Mouse (Mus musculus): Measurements from ENCODE around the gene Ctdsp1. TPM values are rescaled to one million over a fixed set of nuclear protein-coding genes. Genes with fewer than 3 reads are reported as not detected.
A peak's percentile ranks its signal among the peaks of the same experiment; 100 is the strongest.

Ctdsp1 gene
- polyA plus RNA-seq, 2 experiments, result 36.0 to 37.6 TPM

DNA sequence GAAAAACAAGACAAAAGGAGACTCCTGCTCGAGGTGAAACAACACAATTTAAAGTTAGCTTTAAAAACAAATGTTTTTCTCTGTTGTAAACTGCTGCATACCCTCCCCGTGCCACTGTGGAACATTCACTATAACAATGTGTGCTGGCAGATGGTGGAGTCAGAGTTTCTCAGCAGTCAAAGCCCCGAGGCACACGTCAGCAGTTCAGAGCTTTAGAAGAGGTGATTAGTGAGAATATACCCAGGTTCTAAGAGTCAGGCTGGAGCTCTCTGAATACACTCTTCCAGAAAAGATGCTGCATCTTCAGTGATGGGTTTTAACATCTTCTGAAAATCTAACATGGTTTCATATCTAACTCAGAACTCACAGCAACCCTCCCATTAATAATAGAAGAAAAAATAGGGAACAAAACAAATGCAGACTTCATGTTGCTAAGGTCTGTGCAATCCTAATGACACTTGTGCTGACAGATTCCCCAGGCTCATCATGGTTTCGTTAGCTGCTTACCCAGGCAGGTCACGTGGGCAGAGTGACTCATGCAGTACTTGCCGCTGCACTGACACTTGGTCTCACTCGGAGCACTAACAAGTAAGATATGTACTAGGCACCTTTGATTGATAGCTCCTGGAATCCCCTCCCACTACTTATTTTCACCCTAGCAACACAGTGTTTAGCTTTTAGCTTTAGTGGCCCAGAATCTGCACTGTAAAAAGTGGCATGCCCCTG lies 46.6 kb downstream of the Ctdsp1 start:
- TF ChIP-seq EP300 (IDR thresholded peaks at IDR 0.05; ENCODE audit: low read depth) (no peak), CTCF (IDR thresholded peaks at IDR 0.05; ENCODE audit: low read depth) (no peak)
- Histone ChIP-seq H3K9ac (replicated peaks) (no peak overlapping the region), H3K9me3 (ENCODE audit: control insufficient read depth, low read length) (no peaks in the 10 kb centered on the region), H3K36me3 (replicated peaks; ENCODE audit: control insufficient read depth, insufficient read depth, low read depth) (peaks cover 33% of the 10 kb centered on the region), H3K4me1 (replicated peaks; ENCODE audit: control insufficient read depth in 2 of 2, insufficient read depth in 2 of 2, low read length in 1 of 2) (peaks cover 6 to 16% of the 10 kb centered on the region in 2 experiments), H3K27ac (no peak overlapping the region), H3K27me3 (ENCODE audit: control insufficient read depth, insufficient read depth, low read length) (no peaks in the 10 kb centered on the region), H3K4me3 (ENCODE audit: insufficient read depth in 1 of 2, low read depth in 2 of 2, low read length in 2 of 2) (no peak overlapping the region), H3K4me2 (ENCODE audit: low read depth) (no peak overlapping the region)
- DNase-seq (ENCODE audit: low read depth in 3 of 3, low spot score in 3 of 3) (no peak), ATAC-seq (ENCODE audit: insufficient read depth) (no peak)
- WGBS (ENCODE audit: insufficient replicate concordance), result 77% methylated on average over 8 of the region's 8 CpGs

DNA sequence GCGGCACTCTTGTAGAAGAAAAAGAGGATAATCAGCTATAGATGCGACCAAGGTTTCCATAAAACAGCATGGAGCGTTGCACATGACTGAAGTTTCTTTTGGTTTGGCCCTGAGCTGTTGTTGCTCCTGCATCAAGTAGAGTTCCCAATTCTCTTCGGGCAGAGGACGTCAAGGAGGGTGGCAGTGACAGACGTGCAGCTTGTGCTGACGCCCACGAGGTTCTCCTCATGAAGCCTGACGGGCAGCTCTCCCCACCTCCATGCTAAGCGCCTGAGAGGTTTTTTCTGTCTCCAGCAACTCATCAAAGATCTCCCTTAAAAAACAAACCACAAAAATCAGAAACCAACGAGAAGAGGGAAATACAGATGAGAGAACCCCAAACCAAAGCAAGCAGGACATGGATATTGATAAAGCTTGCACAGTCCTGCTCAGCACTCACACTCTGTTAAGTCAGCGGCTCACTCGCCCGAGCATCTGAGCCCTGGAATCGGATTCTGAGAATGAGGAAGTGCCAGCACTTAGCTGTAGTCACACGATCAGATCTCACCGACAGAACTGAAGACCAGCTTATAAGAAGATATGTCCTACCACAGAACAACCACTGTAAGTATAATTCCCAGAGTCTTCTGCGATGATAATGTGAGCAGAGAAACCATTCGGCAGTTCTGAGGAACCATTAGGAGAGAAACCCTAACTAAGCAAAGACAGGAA lies 48.0 kb downstream of the Ctdsp1 start:
- 72% methylated on average over 19 of the region's 19 CpGs for WGBS (ENCODE audit: insufficient replicate concordance)
- H3K4me2 ChIP-seq (ENCODE audit: low read depth), result no peak overlapping the region
- no peak for ATAC-seq (ENCODE audit: insufficient read depth)
- H3K4me1 ChIP-seq (replicated peaks; ENCODE audit: control insufficient read depth in 2 of 2, insufficient read depth in 2 of 2, low read length in 1 of 2), result peaks cover 6 to 12% of the 10 kb centered on the region in 2 experiments
- DNase-seq (ENCODE audit: low read depth in 3 of 3, low spot score in 3 of 3), result no peak
- H3K27me3 ChIP-seq (ENCODE audit: control insufficient read depth, insufficient read depth, low read length), result no peaks in the 10 kb centered on the region
- H3K36me3 ChIP-seq (replicated peaks; ENCODE audit: control insufficient read depth, insufficient read depth, low read depth), result peaks cover 33% of the 10 kb centered on the region
- TF ChIP-seq CTCF (IDR thresholded peaks at IDR 0.05; ENCODE audit: low read depth), result no peak
- TF ChIP-seq EP300 (IDR thresholded peaks at IDR 0.05; ENCODE audit: low read depth), result no peak
- H3K27ac ChIP-seq, result no peak overlapping the region
- no peak overlapping the region for H3K4me3 ChIP-seq (ENCODE audit: insufficient read depth in 1 of 2, low read depth in 2 of 2, low read length in 2 of 2)
- H3K9ac ChIP-seq (replicated peaks), result no peak overlapping the region
- H3K9me3 ChIP-seq (ENCODE audit: control insufficient read depth, low read length), result no peaks in the 10 kb centered on the region

DNA sequence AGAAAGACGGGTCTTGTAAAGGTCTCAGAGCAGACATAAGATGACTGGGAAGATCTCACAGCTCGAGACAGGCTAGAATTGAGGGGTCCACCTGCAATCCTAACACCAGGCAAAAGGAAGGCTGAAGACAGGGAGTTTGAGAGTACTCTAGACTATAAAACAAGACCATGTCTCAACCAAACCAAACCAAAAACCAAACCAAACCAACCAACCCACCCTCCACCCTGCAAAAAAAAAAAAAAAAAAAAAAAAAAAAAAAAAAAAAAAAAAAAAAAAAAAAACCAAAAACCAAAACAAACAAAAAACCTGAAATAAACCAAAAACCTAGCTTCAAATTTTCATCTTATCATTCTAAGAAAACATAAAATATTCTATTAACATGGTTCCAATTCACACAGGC lies 53.2 kb downstream of the Ctdsp1 start:
- TF ChIP-seq CTCF (IDR thresholded peaks at IDR 0.05; ENCODE audit: low read depth) (no peak), EP300 (IDR thresholded peaks at IDR 0.05; ENCODE audit: low read depth) (no peak)
- WGBS (ENCODE audit: insufficient replicate concordance), result 80% methylated on average over 2 of the region's 2 CpGs
- no peak overlapping the region for H3K9ac ChIP-seq (replicated peaks)
- no peak overlapping the region for H3K4me3 ChIP-seq (ENCODE audit: insufficient read depth in 1 of 2, low read depth in 2 of 2, low read length in 2 of 2)
- no peak for DNase-seq (ENCODE audit: low read depth in 3 of 3, low spot score in 3 of 3)
- no peak overlapping the region for H3K27ac ChIP-seq
- H3K27me3 ChIP-seq (ENCODE audit: control insufficient read depth, insufficient read depth, low read length), result no peaks in the 10 kb centered on the region
- H3K36me3 ChIP-seq (replicated peaks; ENCODE audit: control insufficient read depth, insufficient read depth, low read depth), result peaks cover 27% of the 10 kb centered on the region
- no peaks in the 10 kb centered on the region for H3K4me1 ChIP-seq (replicated peaks; ENCODE audit: control insufficient read depth in 2 of 2, insufficient read depth in 2 of 2, low read length in 1 of 2)
- H3K4me2 ChIP-seq (ENCODE audit: low read depth), result no peak overlapping the region
- H3K9me3 ChIP-seq (ENCODE audit: control insufficient read depth, low read length), result no peaks in the 10 kb centered on the region
- ATAC-seq (ENCODE audit: insufficient read depth), result no peak

MicroRNAs within 50 kb of the gene (microRNA counts, 519-probe panel; counts per million panel counts)
- 6,277 counts per million, percentile 49 among the panel's probes with 10 or more counts for microRNA mmu-miR-26b

Small RNA genes lying within 50 kb of the gene (microRNA-seq; reads per million reads assigned to microRNA genes)
- gene Mir26b, result 51,598 reads per million, percentile 100 among the genes with 10 or more reads in this experiment

Other genes starting within 250 kb of the Ctdsp1 start
- 0.59 and 0.76 TPM in 2 replicates for gene Cxcr2, start 237.5 kb upstream of the Ctdsp1 start, polyA plus RNA-seq (2012; rRNA removed)
- 0.44 and 0.51 TPM in 2 replicates for gene Cxcr2, start 237.5 kb upstream of the Ctdsp1 start, polyA plus RNA-seq (2014; fragmentation: Nextera tagmentation; extraction: Ambion mirVana)
- not detected in 2 replicates for gene Cxcr1, start 196.9 kb upstream of the Ctdsp1 start, polyA plus RNA-seq (2012; rRNA removed)
- gene Cxcr1, start 196.9 kb upstream of the Ctdsp1 start, polyA plus RNA-seq (2014; fragmentation: Nextera tagmentation; extraction: Ambion mirVana), result not detected in 2 replicates
- 58.8 and 95.3 TPM in 2 replicates for gene Arpc2, start 155.4 kb upstream of the Ctdsp1 start, polyA plus RNA-seq (2012; rRNA removed)
- 157 and 160 TPM in 2 replicates for gene Arpc2, start 155.4 kb upstream of the Ctdsp1 start, polyA plus RNA-seq (2014; fragmentation: Nextera tagmentation; extraction: Ambion mirVana)
- gene Gpbar1, start 113.0 kb upstream of the Ctdsp1 start, polyA plus RNA-seq (2012; rRNA removed), result 0.57 and 1.0 TPM in 2 replicates
- gene Gpbar1, start 113.0 kb upstream of the Ctdsp1 start, polyA plus RNA-seq (2014; fragmentation: Nextera tagmentation; extraction: Ambion mirVana), result 0.56 and 1.1 TPM in 2 replicates
- 47.3 and 55.8 TPM in 2 replicates for gene Aamp, start 106.8 kb upstream of the Ctdsp1 start, polyA plus RNA-seq (2012; rRNA removed)
- gene Aamp, start 106.8 kb upstream of the Ctdsp1 start, polyA plus RNA-seq (2014; fragmentation: Nextera tagmentation; extraction: Ambion mirVana), result 84.4 and 89.0 TPM in 2 replicates
- gene Pnkd, start 106.6 kb upstream of the Ctdsp1 start, polyA plus RNA-seq (2012; rRNA removed), result 16.8 and 17.8 TPM in 2 replicates
- gene Pnkd, start 106.6 kb upstream of the Ctdsp1 start, polyA plus RNA-seq (2014; fragmentation: Nextera tagmentation; extraction: Ambion mirVana), result 42.1 and 42.6 TPM in 2 replicates
- 6.7 and 10.5 TPM in 2 replicates for gene Tmbim1, start 85.9 kb upstream of the Ctdsp1 start, polyA plus RNA-seq (2012; rRNA removed)
- 10.1 and 11.7 TPM in 2 replicates for gene Tmbim1, start 85.9 kb upstream of the Ctdsp1 start, polyA plus RNA-seq (2014; fragmentation: Nextera tagmentation; extraction: Ambion mirVana)
- 0.05 and 0.10 TPM in 2 replicates for gene Catip, start 29.4 kb upstream of the Ctdsp1 start, polyA plus RNA-seq (2012; rRNA removed)
- gene Catip, start 29.4 kb upstream of the Ctdsp1 start, polyA plus RNA-seq (2014; fragmentation: Nextera tagmentation; extraction: Ambion mirVana), result not detected in 2 replicates
- gene Slc11a1, start 16.3 kb upstream of the Ctdsp1 start, polyA plus RNA-seq (2012; rRNA removed), result 9.2 and 13.7 TPM in 2 replicates
- 8.3 and 8.7 TPM in 2 replicates for gene Slc11a1, start 16.3 kb upstream of the Ctdsp1 start, polyA plus RNA-seq (2014; fragmentation: Nextera tagmentation; extraction: Ambion mirVana)
- gene Vil1, start 17.9 kb downstream of the Ctdsp1 start, polyA plus RNA-seq (2012; rRNA removed), result 0.39 and 0.62 TPM in 2 replicates
- 0.40 and 0.50 TPM in 2 replicates for gene Vil1, start 17.9 kb downstream of the Ctdsp1 start, polyA plus RNA-seq (2014; fragmentation: Nextera tagmentation; extraction: Ambion mirVana)
- 18.4 and 23.8 TPM in 2 replicates for gene Cnot9, start 114.5 kb downstream of the Ctdsp1 start, polyA plus RNA-seq (2012; rRNA removed)
- gene Cnot9, start 114.5 kb downstream of the Ctdsp1 start, polyA plus RNA-seq (2014; fragmentation: Nextera tagmentation; extraction: Ambion mirVana), result 39.7 and 42.4 TPM in 2 replicates
- gene Plcd4, start 151.4 kb downstream of the Ctdsp1 start, polyA plus RNA-seq (2012; rRNA removed), result 0.01 TPM in 1 of 2 replicates, not detected in the other
- gene Plcd4, start 151.4 kb downstream of the Ctdsp1 start, polyA plus RNA-seq (2014; fragmentation: Nextera tagmentation; extraction: Ambion mirVana), result 0.09 TPM in 1 of 2 replicates, not detected in the other
- gene Usp37, start 152.8 kb downstream of the Ctdsp1 start, polyA plus RNA-seq (2012; rRNA removed), result 2.6 and 4.4 TPM in 2 replicates
- 11.4 and 13.5 TPM in 2 replicates for gene Usp37, start 152.8 kb downstream of the Ctdsp1 start, polyA plus RNA-seq (2014; fragmentation: Nextera tagmentation; extraction: Ambion mirVana)
- 3.0 TPM in 2 replicates for gene Zfp142, start 196.7 kb downstream of the Ctdsp1 start, polyA plus RNA-seq (2012; rRNA removed)
- gene Zfp142, start 196.7 kb downstream of the Ctdsp1 start, polyA plus RNA-seq (2014; fragmentation: Nextera tagmentation; extraction: Ambion mirVana), result 0.94 and 1.5 TPM in 2 replicates
- 9.2 and 9.5 TPM in 2 replicates for gene Bcs1l, start 196.8 kb downstream of the Ctdsp1 start, polyA plus RNA-seq (2012; rRNA removed)
- gene Bcs1l, start 196.8 kb downstream of the Ctdsp1 start, polyA plus RNA-seq (2014; fragmentation: Nextera tagmentation; extraction: Ambion mirVana), result 9.1 and 10.2 TPM in 2 replicates
- gene Rnf25, start 209.9 kb downstream of the Ctdsp1 start, polyA plus RNA-seq (2012; rRNA removed), result 21.9 and 24.0 TPM in 2 replicates
- gene Rnf25, start 209.9 kb downstream of the Ctdsp1 start, polyA plus RNA-seq (2014; fragmentation: Nextera tagmentation; extraction: Ambion mirVana), result 2.1 and 2.6 TPM in 2 replicates
- gene Stk36, start 209.9 kb downstream of the Ctdsp1 start, polyA plus RNA-seq (2012; rRNA removed), result 0.17 and 0.24 TPM in 2 replicates
- gene Stk36, start 209.9 kb downstream of the Ctdsp1 start, polyA plus RNA-seq (2014; fragmentation: Nextera tagmentation; extraction: Ambion mirVana), result 0.08 and 0.95 TPM in 2 replicates

Data from liver, embryonic 14.5 days (tissue).